Mouse (Mus musculus): ENCODE results near the gene Thumpd3. TPM values are rescaled to one million over a fixed set of nuclear protein-coding genes. Genes with fewer than 3 reads are reported as not detected.
A peak's percentile ranks its signal among the peaks of the same experiment; 100 is the strongest.

Thumpd3 gene
- polyA plus RNA-seq, 1 experiment: 18.8 TPM

- Histone ChIP-seq H3K36me3 (ENCODE audit: control insufficient read depth, insufficient read depth) (no peaks in the 10 kb centered on the region), H3K79me3 (ENCODE audit: low read depth) (no peaks in the 10 kb centered on the region), H3ac (ENCODE audit: control insufficient read depth, insufficient read length, low read depth) (no peak overlapping the region), H3K27me3 (ENCODE audit: control insufficient read depth, insufficient read depth, insufficient read length) (no peaks in the 10 kb centered on the region), H3K4me3 (ENCODE audit: insufficient read depth, poor library complexity, severe bottlenecking) (no peak overlapping the region), H3K79me2 (ENCODE audit: control insufficient read depth, insufficient read depth) (no peaks in the 10 kb centered on the region)
- TF ChIP-seq CEBPB (IDR thresholded peaks at IDR 0.05; ENCODE audit: low read depth): no peak
- TF ChIP-seq USF1 (IDR thresholded peaks at IDR 0.05; ENCODE audit: low read depth): no peak
- no peak for TF ChIP-seq MYOD1 (IDR thresholded peaks at IDR 0.05; ENCODE audit: control insufficient read depth, insufficient read length, low read depth)
- no peak for TF ChIP-seq MAX (IDR thresholded peaks at IDR 0.05)
- no peak for TF ChIP-seq MYOG (IDR thresholded peaks at IDR 0.05; ENCODE audit: control insufficient read depth, extremely low read depth, insufficient read length)
- no peak for TF ChIP-seq CTCF (IDR thresholded peaks at IDR 0.05; ENCODE audit: control insufficient read depth, insufficient read depth, insufficient read length)
- TF ChIP-seq FOSL1 (IDR thresholded peaks at IDR 0.05; ENCODE audit: insufficient read depth, low read length, poor library complexity, severe bottlenecking): no peak
Measured at GRCm38 (mm10) chr6:113018139-113018538, 27.9 kb upstream of the Thumpd3 start.

- H3K4me3 ChIP-seq (ENCODE audit: insufficient read depth, poor library complexity, severe bottlenecking): no peak overlapping the region
Measured at GRCm38 (mm10) chr6:113024866-113025265, 21.2 kb upstream of the Thumpd3 start.

GRCm38 (mm10) chr6:113025774-113026173 lies 20.3 kb upstream of the Thumpd3 start:
- Histone ChIP-seq H3K4me3 (ENCODE audit: insufficient read depth, poor library complexity, severe bottlenecking) (no peak overlapping the region), H3K27me3 (ENCODE audit: control insufficient read depth, insufficient read depth, insufficient read length) (no peaks in the 10 kb centered on the region), H3K36me3 (ENCODE audit: control insufficient read depth, insufficient read depth) (no peaks in the 10 kb centered on the region), H3K79me3 (ENCODE audit: low read depth) (no peaks in the 10 kb centered on the region), H3K79me2 (ENCODE audit: control insufficient read depth, insufficient read depth) (no peaks in the 10 kb centered on the region), H3ac (ENCODE audit: control insufficient read depth, insufficient read length, low read depth) (no peak overlapping the region)
- TF ChIP-seq CTCF (IDR thresholded peaks at IDR 0.05; ENCODE audit: control insufficient read depth, insufficient read depth, insufficient read length): no peak
- TF ChIP-seq USF1 (IDR thresholded peaks at IDR 0.05; ENCODE audit: low read depth): no peak

More at GRCm38 (mm10) chr6:113024866-113025265, 21.2 kb upstream of the Thumpd3 start:
- peak; percentile 86 for TF ChIP-seq FOSL1 (IDR thresholded peaks at IDR 0.05; ENCODE audit: insufficient read depth, low read length, poor library complexity, severe bottlenecking)
- peak; percentile 13 for TF ChIP-seq MAX (IDR thresholded peaks at IDR 0.05)
- TF ChIP-seq USF1 (IDR thresholded peaks at IDR 0.05; ENCODE audit: low read depth): no peak
- TF ChIP-seq CEBPB (IDR thresholded peaks at IDR 0.05; ENCODE audit: low read depth): peak; percentile 80
- Histone ChIP-seq H3K27me3 (ENCODE audit: control insufficient read depth, insufficient read depth, insufficient read length) (no peaks in the 10 kb centered on the region), H3K79me2 (ENCODE audit: control insufficient read depth, insufficient read depth) (no peaks in the 10 kb centered on the region), H3ac (ENCODE audit: control insufficient read depth, insufficient read length, low read depth) (no peak overlapping the region), H3K36me3 (ENCODE audit: control insufficient read depth, insufficient read depth) (no peaks in the 10 kb centered on the region), H3K79me3 (ENCODE audit: low read depth) (no peaks in the 10 kb centered on the region)

- TF ChIP-seq FOSL1 (IDR thresholded peaks at IDR 0.05; ENCODE audit: insufficient read depth, low read length, poor library complexity, severe bottlenecking) (no peak), MYOD1 (IDR thresholded peaks at IDR 0.05; ENCODE audit: control insufficient read depth, insufficient read length, low read depth) (no peak), CEBPB (IDR thresholded peaks at IDR 0.05; ENCODE audit: low read depth) (no peak), MYOG (IDR thresholded peaks at IDR 0.05; ENCODE audit: control insufficient read depth, extremely low read depth, insufficient read length) (no peak), USF1 (IDR thresholded peaks at IDR 0.05; ENCODE audit: low read depth) (no peak), CTCF (IDR thresholded peaks at IDR 0.05; ENCODE audit: control insufficient read depth, insufficient read depth, insufficient read length) (no peak), MAX (IDR thresholded peaks at IDR 0.05) (no peak)
- H3K4me3 ChIP-seq (ENCODE audit: insufficient read depth, poor library complexity, severe bottlenecking): no peak overlapping the region
- H3ac ChIP-seq (ENCODE audit: control insufficient read depth, insufficient read length, low read depth): no peak overlapping the region
- no peaks in the 10 kb centered on the region for H3K36me3 ChIP-seq (ENCODE audit: control insufficient read depth, insufficient read depth)
- H3K27me3 ChIP-seq (ENCODE audit: control insufficient read depth, insufficient read depth, insufficient read length): no peaks in the 10 kb centered on the region
- no peaks in the 10 kb centered on the region for H3K79me3 ChIP-seq (ENCODE audit: low read depth)
- H3K79me2 ChIP-seq (ENCODE audit: control insufficient read depth, insufficient read depth): no peaks in the 10 kb centered on the region
Measured at GRCm38 (mm10) chr6:113027446-113027845, 18.6 kb upstream of the Thumpd3 start.

GRCm38 (mm10) chr6:113029006-113029405 lies 17.0 kb upstream of the Thumpd3 start:
- H3K27me3 ChIP-seq (ENCODE audit: control insufficient read depth, insufficient read depth, insufficient read length): no peaks in the 10 kb centered on the region
- H3K36me3 ChIP-seq (ENCODE audit: control insufficient read depth, insufficient read depth): no peaks in the 10 kb centered on the region
- H3K79me3 ChIP-seq (ENCODE audit: low read depth): no peaks in the 10 kb centered on the region
- TF ChIP-seq FOSL1 (IDR thresholded peaks at IDR 0.05; ENCODE audit: insufficient read depth, low read length, poor library complexity, severe bottlenecking): no peak
- TF ChIP-seq MYOG (IDR thresholded peaks at IDR 0.05; ENCODE audit: control insufficient read depth, extremely low read depth, insufficient read length): no peak
- no peak overlapping the region for H3ac ChIP-seq (ENCODE audit: control insufficient read depth, insufficient read length, low read depth)
- no peaks in the 10 kb centered on the region for H3K79me2 ChIP-seq (ENCODE audit: control insufficient read depth, insufficient read depth)
- no peak overlapping the region for H3K4me3 ChIP-seq (ENCODE audit: insufficient read depth, poor library complexity, severe bottlenecking)

- H3ac ChIP-seq (ENCODE audit: control insufficient read depth, insufficient read length, low read depth): no peak overlapping the region
- no peaks in the 10 kb centered on the region for H3K27me3 ChIP-seq (ENCODE audit: control insufficient read depth, insufficient read depth, insufficient read length)
- H3K4me3 ChIP-seq (ENCODE audit: insufficient read depth, poor library complexity, severe bottlenecking): no peak overlapping the region
- no peaks in the 10 kb centered on the region for H3K79me3 ChIP-seq (ENCODE audit: low read depth)
- TF ChIP-seq MYOG (IDR thresholded peaks at IDR 0.05; ENCODE audit: control insufficient read depth, extremely low read depth, insufficient read length): no peak
- no peak for TF ChIP-seq FOSL1 (IDR thresholded peaks at IDR 0.05; ENCODE audit: insufficient read depth, low read length, poor library complexity, severe bottlenecking)
- no peak for TF ChIP-seq MYOD1 (IDR thresholded peaks at IDR 0.05; ENCODE audit: control insufficient read depth, insufficient read length, low read depth)
- no peak for TF ChIP-seq USF1 (IDR thresholded peaks at IDR 0.05; ENCODE audit: low read depth)
- TF ChIP-seq CEBPB (IDR thresholded peaks at IDR 0.05; ENCODE audit: low read depth): no peak
- TF ChIP-seq CTCF (IDR thresholded peaks at IDR 0.05; ENCODE audit: control insufficient read depth, insufficient read depth, insufficient read length): no peak
- no peak for TF ChIP-seq MAX (IDR thresholded peaks at IDR 0.05)
- H3K79me2 ChIP-seq (ENCODE audit: control insufficient read depth, insufficient read depth): no peaks in the 10 kb centered on the region
- H3K36me3 ChIP-seq (ENCODE audit: control insufficient read depth, insufficient read depth): no peaks in the 10 kb centered on the region
Measured at GRCm38 (mm10) chr6:113030553-113030952, 15.5 kb upstream of the Thumpd3 start.

All from C2C12 (cell line).